Mouse (Mus musculus) spleen, postnatal 14 days (tissue): ENCODE measurements around the gene Slc6a20b.
A peak's percentile ranks its signal among the peaks of the same experiment; 100 is the strongest.
"Not testable (repeated sequence)": the region's sequence is repeated elsewhere in the genome, so short reads cannot be mapped to it uniquely, and the experiment has no call there.

Experiments
- DNase-seq, 2 experiments: peaks; one replicate each; pipeline ENCODE4 v3.0.0; 2021 to 2022; ENCODE audit warnings: low spot score in 2 of 2

Gene Slc6a20b

DNA sequence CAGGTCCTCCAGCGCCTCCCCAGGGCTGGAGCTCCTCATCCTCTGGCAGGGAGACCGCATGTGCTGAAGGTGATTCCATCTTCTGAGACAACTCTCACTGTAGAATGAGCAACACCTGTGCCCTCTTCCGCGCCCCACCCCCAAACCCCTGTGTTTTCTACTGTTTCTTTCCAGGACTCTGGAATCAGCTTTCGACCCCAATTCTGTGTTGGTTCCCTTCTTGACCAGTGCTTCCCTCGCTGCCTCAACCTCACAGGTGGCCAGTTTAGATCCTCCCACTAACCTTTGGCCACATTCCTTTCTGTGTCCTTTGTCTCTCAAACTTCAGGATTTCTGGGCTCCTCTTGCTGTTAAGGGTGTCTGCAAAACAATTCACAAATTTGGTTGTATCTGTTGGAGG is at the start of gene Slc6a20b:
Gene Slc6a20b, minus strand, starts transcription at position 285 of the 400 bp plus-strand sequence.
- no peak for DNase-seq

DNA sequence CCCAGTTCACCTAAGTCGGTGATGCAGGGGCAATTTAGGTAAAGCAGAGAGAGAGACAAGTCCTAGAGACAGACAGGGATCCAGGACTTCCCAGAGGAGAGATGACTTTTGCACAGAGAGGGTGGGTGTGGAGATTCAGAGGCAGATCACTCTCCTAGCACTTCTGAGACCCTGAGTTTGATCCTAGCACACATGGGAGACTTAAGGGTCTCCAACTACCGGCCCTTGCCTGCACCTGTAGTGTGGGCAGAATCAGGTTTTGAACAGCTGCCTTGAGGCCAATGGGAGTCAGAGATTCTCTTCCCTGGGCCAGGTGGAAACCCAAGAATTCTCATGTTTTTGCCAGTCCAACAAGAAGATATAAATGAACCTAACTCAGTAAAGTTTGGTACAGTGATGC is 46.8 kb upstream of the Slc6a20b start:
- DNase-seq, result no peak

DNA sequence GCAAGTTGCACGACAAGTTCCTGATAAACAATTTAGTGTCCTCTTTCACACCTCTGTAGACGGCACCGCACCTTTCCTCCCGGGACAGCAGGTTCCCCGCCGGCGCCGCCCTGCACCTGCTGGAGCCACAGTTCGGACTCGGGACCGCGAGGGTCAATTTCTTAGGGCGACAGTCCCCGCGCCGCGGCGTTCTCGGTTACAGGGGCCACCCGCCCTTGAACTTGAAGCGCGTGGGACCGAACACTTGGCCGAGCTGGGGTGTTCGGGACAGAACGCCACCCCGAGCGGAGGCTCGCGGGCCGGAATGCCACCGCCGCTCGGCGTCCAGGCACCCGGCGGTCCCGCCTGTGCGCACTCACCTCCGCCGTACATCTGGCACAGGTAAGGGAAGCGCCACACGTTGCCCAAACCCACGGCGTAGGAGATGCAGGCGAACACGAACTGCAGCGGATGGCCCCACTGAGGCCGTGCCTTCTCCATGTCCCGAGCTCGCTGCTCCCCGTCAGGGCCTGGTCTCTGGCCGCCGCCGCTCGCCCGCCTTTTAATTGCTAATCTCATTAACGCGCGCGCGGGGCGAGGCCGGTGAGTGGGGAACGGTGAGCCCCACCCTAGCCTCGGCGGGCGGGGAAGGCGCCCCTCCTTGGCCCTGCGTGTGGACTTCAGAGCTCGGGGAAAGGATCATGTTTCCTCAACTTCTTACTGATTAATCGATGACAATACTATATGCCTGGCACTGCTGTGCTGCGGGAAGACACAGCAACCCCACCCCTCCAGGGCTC is 46.2 kb upstream of the Slc6a20b start, which contains the start of the genes Ccr9 and Slc6a20a:
Gene Ccr9, plus strand, starts transcription at position 113 of the 779 bp plus-strand sequence.
Gene Slc6a20a, minus strand, starts transcription at position 559 of the 779 bp plus-strand sequence.
- peak; percentile 57 to 60 for DNase-seq

DNA sequence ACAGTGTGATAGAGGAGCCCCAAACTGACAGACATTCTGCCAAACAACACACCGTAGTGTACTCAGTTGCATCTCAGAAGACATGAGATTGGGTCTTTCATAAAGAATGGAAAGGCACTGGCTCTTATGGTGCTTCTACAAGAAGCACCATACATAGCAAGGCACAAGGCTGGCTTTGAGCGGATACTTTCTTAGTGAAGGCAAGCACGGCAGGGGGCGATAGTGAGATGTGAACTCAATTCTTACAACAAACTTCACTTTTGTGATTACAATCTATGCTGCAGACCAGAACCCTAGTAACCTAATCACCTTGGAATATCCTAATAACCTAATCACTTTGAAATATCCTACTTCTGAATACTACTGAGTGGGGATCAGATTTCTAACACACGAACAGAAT is 33.3 kb upstream of the Slc6a20b start:
- peak; percentile 33 to 50 for DNase-seq

DNA sequence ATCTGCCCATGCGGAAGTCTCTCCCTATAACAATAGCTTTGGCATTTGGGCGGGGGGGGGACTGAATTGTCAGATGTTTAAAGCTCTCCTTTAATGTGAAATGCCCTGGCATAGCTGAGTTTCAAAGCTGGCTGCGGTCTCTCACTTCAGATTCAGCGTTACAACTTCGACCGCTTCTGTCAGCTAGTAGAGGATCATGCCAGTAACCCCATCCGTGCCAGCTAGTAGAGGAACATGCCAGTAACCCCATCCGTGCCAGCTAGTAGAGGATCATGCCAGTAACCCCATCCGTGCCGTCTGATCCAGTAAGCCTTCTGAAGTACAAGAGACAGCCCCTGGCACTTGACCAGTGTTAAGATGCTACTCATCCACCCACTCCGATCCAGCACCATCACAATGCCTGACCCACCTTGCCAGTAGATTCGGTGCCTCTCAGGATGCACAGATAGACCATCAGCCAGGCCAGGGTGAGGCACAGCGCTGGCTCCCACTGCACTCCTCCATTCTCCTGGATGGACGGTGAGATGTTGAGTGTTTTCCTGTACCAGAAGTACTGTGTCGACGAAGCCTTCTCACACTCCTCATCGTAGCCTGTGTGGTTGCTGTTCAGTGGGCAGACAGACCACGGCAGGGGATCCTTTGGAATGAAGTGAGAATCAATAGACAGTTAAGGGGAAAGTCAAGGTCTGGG is 27.8 kb upstream of the Slc6a20b start:
- DNase-seq, result not testable (repeated sequence)

DNA sequence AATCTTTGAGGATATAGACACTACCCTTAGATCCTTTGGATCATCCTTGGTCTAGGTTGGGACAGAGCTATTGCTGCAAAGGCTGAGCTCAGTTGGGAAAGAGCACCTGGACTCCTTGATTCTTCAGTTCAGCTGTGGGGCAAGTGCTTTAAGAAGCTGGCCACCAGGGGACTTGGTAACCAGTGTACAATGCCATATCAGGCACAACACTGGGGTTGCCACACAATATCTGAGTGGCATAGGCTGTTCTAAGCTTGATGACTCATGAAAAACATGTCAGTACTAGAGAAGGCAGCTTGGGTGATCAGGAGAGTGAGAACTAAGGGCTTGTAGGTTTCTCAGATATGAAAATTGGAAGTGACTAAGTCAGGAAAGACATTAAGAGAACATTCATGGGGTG is 26.6 kb upstream of the Slc6a20b start:
- no peak for DNase-seq

DNA sequence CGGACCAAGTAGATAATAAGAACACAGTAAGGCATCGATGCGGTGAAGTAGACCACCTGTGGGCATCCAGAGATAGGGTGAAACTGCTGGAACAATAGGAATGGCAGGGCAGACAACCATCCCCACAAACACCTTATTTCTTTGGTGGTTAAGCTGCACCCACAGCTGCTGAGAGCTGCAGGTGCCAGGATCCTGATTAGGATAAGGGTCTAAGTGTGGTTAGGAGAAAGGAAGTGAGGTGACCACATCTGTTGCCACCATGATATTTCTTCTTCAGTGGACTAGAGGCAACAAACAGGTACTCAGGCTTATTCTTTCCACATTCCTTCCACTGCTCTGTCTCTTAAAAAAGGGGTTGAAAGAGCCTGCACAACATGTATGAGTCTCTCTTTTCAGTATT is 25.1 kb upstream of the Slc6a20b start:
- DNase-seq, result no peak

DNA sequence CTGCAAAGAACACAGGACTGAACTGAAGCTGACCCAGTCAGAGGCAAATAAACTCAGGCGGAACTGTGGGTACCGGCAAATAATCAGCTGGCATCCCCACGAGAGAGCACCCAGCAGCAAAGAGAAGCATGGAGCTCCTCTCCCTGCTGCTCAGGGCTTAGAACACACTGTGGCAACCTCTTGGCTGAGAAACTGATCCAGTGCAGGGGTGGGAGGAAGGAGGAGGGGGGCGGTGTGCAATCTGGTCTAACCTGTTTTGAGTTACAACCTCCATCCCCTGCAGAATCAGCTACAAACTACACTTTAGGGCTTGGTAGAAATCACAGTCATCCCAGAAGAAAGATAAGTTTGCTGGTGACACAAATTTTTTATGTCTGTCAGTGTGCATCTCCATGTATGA is 19.0 kb upstream of the Slc6a20b start:
- DNase-seq, result no peak

DNA sequence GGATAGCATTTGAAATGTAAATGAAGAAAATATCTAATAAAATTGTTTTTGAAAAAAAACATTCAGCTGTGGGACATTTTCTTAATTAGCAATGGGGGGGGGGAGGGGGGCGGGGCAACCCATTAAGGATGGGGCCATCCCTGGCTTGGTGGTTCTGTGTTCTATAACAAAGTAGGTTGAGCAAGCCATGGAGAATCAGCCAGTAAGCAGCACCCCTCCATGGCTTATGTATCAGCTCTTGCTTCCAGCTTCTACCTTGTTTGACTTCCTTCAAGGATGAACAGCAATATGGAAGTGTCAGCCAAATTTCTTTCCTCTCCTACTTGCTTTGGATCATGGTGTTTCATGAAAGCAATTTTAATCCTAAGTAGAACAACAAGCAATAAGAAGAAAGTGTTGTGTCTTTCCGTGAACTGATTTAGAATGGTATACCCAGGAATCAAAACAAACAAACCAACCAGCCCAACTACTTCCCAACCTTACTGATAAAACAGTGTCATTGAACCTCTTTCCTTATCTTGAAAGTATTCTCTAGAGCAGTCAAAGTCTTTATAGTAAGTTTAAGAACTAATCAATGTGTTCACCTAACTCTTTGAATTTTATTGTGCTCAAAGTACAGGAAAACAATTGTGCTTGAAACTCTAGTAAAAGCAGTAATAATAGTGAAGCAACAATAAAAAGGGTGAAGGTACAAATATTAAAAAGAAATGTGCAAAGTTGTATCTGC is 17.6 kb upstream of the Slc6a20b start:
- no peak for DNase-seq

DNA sequence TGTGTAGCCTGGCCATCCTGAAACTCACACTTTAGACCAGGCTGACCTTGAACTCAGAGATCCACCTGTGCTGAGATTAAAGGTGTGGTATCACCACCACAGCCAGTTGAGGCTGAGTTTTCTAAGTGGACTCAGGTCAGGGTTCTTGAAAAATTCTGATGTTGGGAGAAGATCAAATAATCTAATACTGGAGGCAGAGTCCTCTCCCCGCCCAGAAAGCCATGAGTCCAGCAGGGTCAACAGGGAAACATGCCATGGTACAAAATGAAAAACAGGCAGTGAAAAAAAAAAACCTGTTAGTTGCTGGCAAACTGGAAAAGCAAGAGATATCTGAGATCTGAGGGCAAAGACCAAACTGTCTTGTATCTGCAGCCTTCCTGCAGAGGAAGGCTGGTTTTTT is 7.7 kb upstream of the Slc6a20b start:
- DNase-seq, result no peak

DNA sequence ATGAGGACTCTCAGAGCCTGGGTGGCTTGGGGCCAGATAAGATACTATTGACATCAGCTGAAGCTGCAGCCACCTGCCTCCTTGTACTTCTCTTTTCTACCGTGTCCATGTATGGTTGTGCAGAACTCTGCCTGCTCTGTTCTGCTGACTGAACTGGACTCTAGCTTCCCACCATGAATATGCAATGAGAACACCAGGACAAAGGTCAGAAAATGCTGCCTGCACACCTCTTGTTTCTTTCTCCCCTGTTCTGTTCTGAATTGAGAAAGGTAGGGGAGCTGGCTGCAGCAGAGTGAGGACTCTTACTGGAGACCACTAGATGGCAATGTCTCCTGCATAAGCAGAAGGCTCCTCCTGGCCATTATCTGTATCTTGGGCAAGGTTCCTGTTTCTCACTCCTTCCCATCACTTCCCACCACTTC is 6.3 kb upstream of the Slc6a20b start:
- DNase-seq, result no peak

DNA sequence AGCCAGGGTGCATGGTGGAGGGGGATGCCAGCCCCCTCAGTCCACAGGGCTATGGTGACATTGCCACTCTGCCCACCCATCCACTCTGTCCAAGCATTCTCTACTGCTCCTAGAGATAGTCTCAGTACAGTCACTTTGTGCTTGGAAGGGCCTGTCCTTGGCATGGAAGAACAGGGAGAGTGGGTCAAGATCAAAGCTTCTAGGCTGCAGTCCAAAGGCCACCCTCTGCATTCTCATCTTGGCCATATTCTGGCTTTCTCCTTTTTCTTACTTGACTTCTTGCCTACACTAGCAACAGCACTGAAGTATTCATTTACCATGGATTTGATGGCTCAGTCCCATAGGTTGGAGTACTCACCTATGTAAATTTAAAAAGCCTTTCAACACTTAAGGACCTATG is 5.9 kb upstream of the Slc6a20b start:
- no peak for DNase-seq

DNA sequence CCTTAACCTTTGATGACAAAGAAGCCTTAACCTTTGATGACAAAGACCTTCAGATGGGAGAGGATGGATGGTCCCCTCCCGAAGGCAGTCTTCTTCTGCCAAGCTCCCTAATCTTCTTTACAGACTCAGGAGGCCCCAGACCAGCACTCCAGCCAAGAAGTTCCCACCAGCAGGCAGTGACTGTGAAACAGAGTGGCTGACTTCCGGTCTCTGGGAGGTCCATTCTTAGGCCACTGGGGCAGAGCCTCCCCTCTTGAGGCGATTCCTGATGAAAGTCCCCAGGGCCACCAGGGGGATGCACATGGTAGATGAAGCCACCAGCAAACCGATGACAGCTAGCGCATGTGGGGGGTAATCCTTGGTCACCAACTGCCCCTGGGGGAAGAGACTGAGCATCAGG is 4.4 kb upstream of the Slc6a20b start:
- no peak for DNase-seq

DNA sequence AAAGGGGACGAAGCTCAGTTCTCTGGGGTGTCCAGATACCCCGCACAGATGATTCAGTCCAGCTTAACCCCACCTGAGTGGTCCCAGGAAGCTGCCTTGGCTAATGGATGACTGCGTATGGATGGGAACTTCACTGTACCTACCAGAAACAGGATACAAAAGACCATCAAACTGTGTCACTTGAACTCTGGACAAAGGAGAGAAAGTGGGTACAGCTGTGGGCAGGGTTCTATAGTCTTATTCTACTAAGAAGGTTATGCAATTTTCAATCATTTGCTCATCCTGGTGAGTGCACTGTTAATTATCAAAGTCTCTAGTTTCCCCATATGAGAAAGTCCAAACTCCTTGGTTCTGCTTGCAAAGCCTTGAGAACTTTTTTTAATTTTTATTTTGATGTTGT is 628 bp upstream of the Slc6a20b start:
- DNase-seq, result no peak

DNA sequence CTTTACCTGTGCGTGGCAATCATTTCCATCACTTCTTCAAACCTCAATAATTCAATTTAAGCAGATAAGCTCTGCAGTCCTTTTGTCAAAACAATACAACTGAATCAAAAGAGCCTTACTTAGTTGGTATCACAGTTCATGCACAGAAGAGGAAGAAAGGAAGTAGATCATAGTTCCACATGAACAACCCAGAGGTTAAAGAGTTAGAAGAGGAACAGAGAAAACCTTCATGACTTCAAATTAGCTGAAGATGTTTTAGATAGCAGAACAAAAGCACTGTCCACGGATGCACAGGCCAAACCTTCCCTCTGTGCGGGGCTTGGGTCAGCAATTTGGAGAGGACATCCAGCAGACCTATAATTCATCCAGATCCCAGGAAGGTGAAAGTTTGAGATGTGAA is 699 bp downstream of the Slc6a20b start:
- no peak for DNase-seq

DNA sequence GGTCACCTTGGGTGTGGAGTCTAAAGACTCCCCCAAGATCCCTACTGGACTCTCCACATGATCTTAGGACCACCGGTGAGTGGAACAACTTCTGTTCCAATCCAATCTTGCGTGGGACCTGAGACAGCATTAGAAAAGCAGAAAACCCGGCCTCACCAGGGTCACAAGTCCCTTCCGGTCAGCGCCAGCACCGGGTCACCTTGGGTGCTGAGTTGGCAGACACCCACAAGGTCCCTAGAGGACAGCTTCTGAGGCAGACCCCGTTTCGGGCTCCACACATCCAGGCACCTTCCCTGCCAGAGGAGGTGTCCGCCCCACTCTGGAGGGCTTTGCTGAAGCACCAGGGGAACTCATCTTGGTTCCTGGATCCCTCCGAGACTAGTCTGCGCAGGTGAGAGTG is 6.5 kb downstream of the Slc6a20b start:
- DNase-seq, result no peak

DNA sequence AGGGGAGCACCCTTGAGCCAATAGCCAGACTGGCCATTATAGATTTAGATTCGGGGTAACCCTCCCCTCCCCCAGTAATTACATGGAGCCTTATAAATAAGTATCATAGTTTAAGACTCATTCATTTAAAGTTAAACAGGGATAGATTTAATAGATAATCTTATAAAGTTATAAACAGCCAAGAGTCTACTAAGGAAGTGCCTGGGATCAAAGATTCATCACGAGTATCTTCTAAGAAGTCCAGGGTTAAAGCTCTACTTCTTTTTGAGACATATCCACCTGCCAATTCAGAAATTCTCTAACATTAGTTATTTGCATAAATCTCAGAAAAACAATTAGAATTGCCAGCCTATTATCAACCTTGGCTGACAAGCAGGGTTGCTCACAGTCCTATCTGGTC is 7.6 kb downstream of the Slc6a20b start:
- no peak for DNase-seq

DNA sequence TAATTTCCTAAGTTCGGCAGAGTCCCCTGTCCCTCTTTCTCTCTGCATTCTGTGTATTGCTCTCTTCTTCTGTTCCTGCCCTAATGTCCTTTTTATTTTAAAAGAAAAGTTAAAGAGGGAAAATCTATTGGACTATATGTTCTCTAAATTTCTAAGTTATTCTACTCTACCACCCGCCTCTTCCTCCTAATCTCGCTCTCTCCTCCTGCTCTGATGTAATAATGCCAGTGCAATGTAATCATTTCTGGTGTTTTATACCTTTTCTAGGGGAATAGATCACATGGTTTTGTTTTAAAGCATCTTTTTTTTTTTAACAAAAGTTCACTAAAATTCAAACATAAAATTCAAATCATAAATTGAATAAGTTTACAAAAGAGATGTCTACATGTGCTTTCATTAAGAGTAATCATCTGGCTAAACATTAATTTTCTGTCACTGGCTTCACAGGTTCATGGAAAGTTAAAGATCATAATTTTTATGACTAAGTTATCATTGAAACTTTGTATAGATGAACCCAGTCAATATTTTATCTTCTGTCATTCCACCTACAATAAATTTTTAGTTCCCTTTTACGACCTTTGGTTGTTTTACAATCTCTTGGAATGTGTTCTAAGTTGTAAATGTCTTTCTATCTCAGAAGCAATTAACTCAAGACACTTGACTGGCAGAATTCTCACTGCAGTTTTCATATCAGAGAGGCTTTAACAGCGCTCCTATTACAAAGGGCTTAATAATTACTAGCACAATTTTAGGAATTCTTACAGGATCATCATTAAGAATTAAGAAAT is 11.9 kb downstream of the Slc6a20b start:
- DNase-seq, result no peak

DNA sequence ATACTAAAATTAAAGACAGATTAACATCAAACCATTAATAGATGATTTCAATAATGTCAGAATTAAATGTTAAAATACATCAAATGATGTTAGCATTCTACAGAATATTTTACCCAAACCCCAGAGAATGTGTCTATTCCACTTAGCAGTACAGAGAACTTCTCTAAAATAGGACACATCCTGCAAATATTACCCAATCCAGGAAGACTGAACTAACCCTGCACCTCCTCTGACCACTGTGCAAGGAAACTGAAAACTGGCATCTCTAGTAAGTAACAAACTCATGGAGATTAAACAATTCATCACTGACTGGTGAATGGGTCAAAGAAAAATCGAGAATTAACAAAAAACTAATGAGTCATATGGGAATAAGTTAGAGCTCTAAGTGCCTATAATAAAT is 30.8 kb downstream of the Slc6a20b start:
- DNase-seq, result no peak

DNA sequence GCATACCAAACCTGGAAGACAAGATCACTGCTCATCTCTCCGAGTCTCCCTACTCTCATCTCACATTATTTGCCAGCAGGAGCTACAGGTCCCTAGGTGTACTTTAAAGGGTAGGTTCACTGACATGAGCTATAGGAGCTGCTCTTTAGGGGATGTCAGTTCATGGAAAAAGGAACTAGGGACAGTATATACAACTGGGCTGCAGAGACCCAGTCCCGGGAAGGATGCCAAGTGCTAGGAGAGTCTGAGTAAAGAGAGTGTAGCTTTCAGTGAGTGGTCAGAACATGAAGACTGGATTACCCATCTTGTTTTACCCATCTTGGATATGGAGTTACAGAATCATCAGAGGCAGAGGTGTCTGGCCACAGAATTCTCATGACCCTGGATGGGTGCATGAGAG is 35.0 kb downstream of the Slc6a20b start:
- DNase-seq, result no peak

DNA sequence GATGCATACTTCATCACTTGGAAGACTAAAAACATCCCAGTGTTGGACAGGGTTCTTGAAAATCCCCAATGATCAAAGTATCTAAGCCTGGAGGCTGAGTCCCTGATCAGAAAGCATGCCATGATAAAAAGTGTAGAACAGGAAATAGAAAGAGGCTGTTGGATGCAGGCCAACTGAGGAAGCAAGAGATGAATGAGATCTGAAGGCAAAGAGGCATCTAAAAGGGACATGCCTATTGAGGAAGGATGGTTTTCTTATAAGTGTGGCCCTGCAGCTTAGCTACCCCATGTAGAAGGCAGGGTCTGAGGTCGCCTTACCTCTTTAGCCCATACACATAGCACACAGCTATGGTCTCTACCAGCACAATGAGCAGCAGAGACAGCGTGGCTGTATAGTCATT is 35.5 kb downstream of the Slc6a20b start:
- DNase-seq, result no peak

DNA sequence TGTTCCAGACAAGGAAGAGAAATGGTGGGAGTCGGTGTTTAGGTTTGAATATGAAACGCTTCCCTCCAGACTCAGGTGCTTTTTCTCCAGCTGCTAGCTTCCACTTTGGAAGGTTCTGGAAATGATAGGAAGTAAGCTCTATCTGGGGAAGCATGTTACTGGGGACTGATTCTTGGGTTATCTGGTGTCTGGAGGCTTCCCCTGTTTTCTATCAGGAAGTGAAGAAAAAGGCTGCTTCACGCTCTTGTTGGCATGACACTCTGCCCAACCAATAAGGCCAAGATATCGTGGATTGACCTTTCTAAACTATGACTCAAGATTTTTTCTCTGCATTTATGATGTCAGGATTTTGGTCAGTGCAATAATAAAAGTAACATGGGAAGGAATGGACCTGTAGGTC is 37.2 kb downstream of the Slc6a20b start:
- no peak for DNase-seq
